Mouse (Mus musculus): Measurements from ENCODE around the gene Lbx1. TPM values are rescaled to one million over a fixed set of nuclear protein-coding genes. Genes with fewer than 3 reads are reported as not detected.

The Lbx1 gene
- not detected in 2 replicates for polyA plus RNA-seq (2014; fragmentation: Nextera tagmentation; extraction: Ambion mirVana)

DNA sequence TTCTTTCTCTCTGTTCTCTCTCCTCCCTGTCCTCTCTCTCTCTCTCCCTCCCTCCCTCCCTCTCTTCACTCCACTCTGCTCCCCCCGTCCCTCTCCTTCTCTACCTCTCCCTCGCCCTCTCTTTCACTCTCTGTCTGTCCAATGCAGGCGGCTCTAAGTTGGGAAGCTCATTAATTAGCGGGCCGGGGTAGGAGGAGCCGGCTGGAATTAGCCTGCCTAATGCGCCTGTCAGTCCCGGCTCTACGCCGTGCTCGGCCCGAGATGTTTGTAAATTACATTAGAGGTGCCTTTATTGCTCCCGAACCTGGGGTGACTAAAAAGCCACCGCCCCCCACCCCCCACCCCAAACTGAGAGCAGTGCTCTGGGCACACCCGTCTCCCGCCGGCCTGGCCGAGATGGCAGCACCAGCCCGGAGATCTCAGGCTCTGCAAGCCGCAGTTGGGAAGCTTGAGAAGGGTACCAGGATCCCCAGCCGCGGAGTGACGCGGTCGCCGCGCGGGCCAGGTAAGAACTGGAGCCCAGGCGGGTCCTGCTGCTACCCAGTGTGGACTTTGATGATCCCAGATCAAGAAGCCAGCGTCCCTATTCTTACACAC is at the start of gene Lbx1:
TSS of gene Lbx1 (minus strand) at position 47 of the 597 bp plus-strand sequence.
- H3K4me2 ChIP-seq (ENCODE audit: low read length), result peak within 1 kb of the TSS; percentile 48
- H3K9me3 ChIP-seq (ENCODE audit: control insufficient read depth, low read length), result no peaks in the 10 kb centered on the region
- peak; percentile 47; the same call in 1 of the 2 replicates for ATAC-seq (replicated peaks; ENCODE audit: low FRiP score, low TSS enrichment, low read depth)
- H3K9ac ChIP-seq (ENCODE audit: low read length), result no peak within 1 kb of the TSS
- peaks cover 13% of the 10 kb centered on the region for H3K4me1 ChIP-seq (replicated peaks; ENCODE audit: control insufficient read depth, insufficient read depth, low read length)
- WGBS, result under 1% methylated on average over 30 of the region's 30 CpGs
- H3K36me3 ChIP-seq (ENCODE audit: control insufficient read depth, insufficient read depth, low read length), result no peaks in the 10 kb centered on the region
- H3K4me3 ChIP-seq (ENCODE audit: low read depth, low read length), result peak within 1 kb of the TSS; percentile 26
- peak; percentile 73 for DNase-seq (ENCODE audit: low spot score)
- peaks cover 98% of the 10 kb centered on the region for H3K27me3 ChIP-seq (replicated peaks; ENCODE audit: control insufficient read depth, insufficient read depth, low read length)
- H3K27ac ChIP-seq (ENCODE audit: low read depth), result no peak within 1 kb of the TSS

DNA sequence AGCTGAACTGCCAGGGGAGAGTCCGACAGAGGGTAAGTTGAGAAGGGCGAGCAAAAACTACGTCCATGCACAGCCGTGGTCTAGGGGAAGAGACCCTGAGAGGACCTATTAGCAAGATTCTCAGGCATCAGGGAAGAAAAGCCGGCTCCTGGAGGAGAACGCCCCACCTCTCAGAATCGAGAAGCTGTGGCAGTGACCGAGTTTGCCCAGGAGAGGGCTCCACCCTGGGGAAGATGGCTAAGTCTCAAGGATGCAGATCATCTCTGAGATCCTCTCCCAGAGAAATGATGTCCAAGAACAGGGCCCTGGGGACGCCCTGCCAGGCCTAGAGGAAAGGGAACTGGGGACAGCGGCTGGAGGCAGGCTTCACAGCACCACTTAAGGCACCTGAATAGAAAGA is 47.7 kb upstream of the Lbx1 start:
- H3K36me3 ChIP-seq (ENCODE audit: control insufficient read depth, insufficient read depth, low read length), result no peaks in the 10 kb centered on the region
- H3K4me1 ChIP-seq (replicated peaks; ENCODE audit: control insufficient read depth, insufficient read depth, low read length), result no peaks in the 10 kb centered on the region
- H3K9me3 ChIP-seq (ENCODE audit: control insufficient read depth, low read length), result no peaks in the 10 kb centered on the region
- DNase-seq (ENCODE audit: low spot score) (peak; percentile 80), ATAC-seq (replicated peaks; ENCODE audit: low FRiP score, low TSS enrichment, low read depth) (no peak)
- H3K27me3 ChIP-seq (replicated peaks; ENCODE audit: control insufficient read depth, insufficient read depth, low read length), result peaks cover 4% of the 10 kb centered on the region; the same call in 1 of the 2 replicates
- H3K27ac ChIP-seq (ENCODE audit: low read depth), result no peak overlapping the region
- no peak overlapping the region for H3K4me2 ChIP-seq (ENCODE audit: low read length)
- H3K9ac ChIP-seq (ENCODE audit: low read length), result no peak overlapping the region
- WGBS, result 11% methylated on average over 10 of the region's 10 CpGs
- no peak overlapping the region for H3K4me3 ChIP-seq (ENCODE audit: low read depth, low read length)

DNA sequence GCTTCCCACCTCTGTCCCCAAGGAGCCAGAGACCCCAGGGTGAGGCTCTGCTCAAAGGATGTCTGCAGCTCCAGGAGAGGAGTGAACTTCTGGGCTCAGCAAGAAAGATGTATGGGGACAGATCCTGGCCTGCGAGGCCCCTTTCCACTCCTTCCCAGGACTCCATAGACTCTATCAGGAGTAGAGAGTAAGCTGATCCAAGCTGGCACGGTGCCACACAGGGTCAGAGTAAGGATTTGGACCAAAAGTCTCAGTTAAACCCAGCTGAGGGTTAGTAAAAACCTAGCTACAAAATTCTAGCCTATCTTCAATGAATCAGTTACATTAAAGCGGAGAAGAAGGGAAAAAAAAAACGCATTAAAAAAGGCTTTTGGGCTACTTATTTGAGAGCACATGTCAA is 40.6 kb upstream of the Lbx1 start:
- 60% methylated on average over 4 of the region's 4 CpGs for WGBS
- DNase-seq (ENCODE audit: low spot score), result no peak
- Histone ChIP-seq H3K9me3 (ENCODE audit: control insufficient read depth, low read length) (no peaks in the 10 kb centered on the region), H3K4me2 (ENCODE audit: low read length) (no peak overlapping the region), H3K27ac (ENCODE audit: low read depth) (no peak overlapping the region), H3K9ac (ENCODE audit: low read length) (no peak overlapping the region), H3K4me3 (ENCODE audit: low read depth, low read length) (no peak overlapping the region), H3K4me1 (replicated peaks; ENCODE audit: control insufficient read depth, insufficient read depth, low read length) (0 out of 2 replicates have a peak, but pooled peaks cover 4% of the 10 kb centered on the region), H3K27me3 (replicated peaks; ENCODE audit: control insufficient read depth, insufficient read depth, low read length) (no peaks in the 10 kb centered on the region), H3K36me3 (ENCODE audit: control insufficient read depth, insufficient read depth, low read length) (no peaks in the 10 kb centered on the region)
- no peak for ATAC-seq (replicated peaks; ENCODE audit: low FRiP score, low TSS enrichment, low read depth)

DNA sequence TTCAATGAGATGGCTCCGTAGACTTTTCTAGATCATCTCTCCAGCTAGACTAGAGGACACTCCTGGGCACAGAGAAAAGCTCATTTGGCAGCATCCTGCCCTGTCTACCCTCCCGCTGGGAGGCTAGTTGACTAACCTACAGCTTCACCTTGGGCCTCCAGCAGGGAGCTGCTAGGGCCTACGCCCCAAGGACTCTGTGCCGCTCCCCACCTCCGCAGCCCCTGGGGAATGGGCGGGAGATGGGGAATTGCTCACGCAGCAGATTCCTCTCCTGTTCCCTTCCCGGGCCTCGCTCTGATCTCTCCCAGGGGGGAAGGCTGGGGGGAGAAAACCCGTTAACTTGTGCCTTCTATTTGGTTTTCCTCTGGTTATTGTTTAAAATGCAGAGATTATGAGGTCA is 36.4 kb upstream of the Lbx1 start:
- Histone ChIP-seq H3K27me3 (replicated peaks; ENCODE audit: control insufficient read depth, insufficient read depth, low read length) (no peaks in the 10 kb centered on the region), H3K4me2 (ENCODE audit: low read length) (no peak overlapping the region), H3K4me3 (ENCODE audit: low read depth, low read length) (no peak overlapping the region), H3K9ac (ENCODE audit: low read length) (no peak overlapping the region), H3K27ac (ENCODE audit: low read depth) (no peak overlapping the region), H3K4me1 (replicated peaks; ENCODE audit: control insufficient read depth, insufficient read depth, low read length) (peaks cover 10% of the 10 kb centered on the region; the same call in 1 of the 2 replicates), H3K36me3 (ENCODE audit: control insufficient read depth, insufficient read depth, low read length) (no peaks in the 10 kb centered on the region), H3K9me3 (ENCODE audit: control insufficient read depth, low read length) (no peaks in the 10 kb centered on the region)
- ATAC-seq (replicated peaks; ENCODE audit: low FRiP score, low TSS enrichment, low read depth) (no peak), DNase-seq (ENCODE audit: low spot score) (no peak)
- 30% methylated on average over 10 of the region's 10 CpGs for WGBS

DNA sequence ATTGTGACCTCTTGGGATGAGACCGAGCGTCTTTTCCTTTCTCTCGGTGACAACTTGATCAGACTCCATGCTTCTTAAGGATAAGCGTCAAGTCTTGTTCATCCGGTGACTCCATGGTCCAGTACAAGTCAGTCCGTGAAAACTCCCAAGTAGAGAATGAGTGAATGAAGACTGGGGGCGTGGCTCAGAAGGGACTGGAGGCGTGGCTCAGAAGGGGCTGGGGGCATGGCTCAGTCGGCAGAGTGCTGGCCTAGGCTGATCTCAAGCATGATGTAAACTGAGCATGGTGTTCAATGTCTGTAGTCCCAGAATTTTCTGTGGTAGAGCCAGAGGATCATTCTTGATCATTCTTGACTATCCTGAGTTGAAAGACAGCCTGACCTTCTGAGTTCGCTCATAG is 27.4 kb upstream of the Lbx1 start:
- Histone ChIP-seq H3K9ac (ENCODE audit: low read length) (no peak overlapping the region), H3K9me3 (ENCODE audit: control insufficient read depth, low read length) (no peaks in the 10 kb centered on the region), H3K4me1 (replicated peaks; ENCODE audit: control insufficient read depth, insufficient read depth, low read length) (no peaks in the 10 kb centered on the region), H3K27me3 (replicated peaks; ENCODE audit: control insufficient read depth, insufficient read depth, low read length) (no peaks in the 10 kb centered on the region), H3K27ac (ENCODE audit: low read depth) (no peak overlapping the region), H3K4me2 (ENCODE audit: low read length) (no peak overlapping the region), H3K4me3 (ENCODE audit: low read depth, low read length) (no peak overlapping the region), H3K36me3 (ENCODE audit: control insufficient read depth, insufficient read depth, low read length) (no peaks in the 10 kb centered on the region)
- DNase-seq (ENCODE audit: low spot score) (no peak), ATAC-seq (replicated peaks; ENCODE audit: low FRiP score, low TSS enrichment, low read depth) (no peak)
- WGBS, result 68% methylated on average over 10 of the region's 10 CpGs

DNA sequence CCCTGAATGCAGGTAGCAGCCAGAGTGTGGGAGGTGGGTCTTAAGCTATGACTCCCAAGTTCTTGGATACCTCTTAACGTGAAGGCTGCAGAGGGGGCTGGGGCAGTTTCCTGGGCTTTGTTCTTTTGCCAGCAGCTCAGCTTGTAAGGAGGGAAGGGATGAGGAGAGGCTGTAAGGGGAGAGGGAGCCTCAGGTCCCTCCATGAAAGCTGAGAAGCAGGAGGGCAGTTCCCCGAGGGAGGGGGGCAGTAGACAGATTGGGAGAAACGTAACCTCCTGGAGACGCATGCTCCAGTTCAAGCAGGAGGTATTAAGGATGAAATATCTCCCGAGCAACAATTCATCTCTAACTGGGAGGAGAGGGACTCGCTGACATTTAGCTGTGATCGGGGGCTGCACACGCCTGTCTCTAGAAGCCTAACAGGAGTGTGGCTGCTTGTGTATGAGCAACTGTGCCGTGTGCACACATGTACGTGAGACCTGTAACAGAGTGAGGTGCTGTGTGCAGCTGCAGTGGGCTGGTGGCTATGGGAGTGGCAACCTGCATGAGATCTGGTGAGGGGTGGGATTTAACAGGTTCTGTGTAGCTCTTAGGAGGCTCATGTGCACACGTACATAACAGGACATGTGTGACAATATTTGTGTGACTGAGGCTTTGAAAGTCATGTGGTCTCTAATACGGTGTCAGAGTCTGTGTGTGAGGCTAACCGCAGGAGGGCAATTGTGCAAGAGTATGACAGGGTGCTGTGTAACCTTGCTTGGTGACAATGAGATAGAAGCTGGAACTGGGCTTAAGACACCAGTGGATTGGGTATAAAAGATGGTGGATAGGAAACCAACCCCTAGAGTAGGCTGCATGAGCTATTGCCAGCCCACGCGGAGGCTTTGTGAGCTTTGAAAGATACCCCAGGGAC is 22.1 kb upstream of the Lbx1 start:
- no peak for ATAC-seq (replicated peaks; ENCODE audit: low FRiP score, low TSS enrichment, low read depth)

DNA sequence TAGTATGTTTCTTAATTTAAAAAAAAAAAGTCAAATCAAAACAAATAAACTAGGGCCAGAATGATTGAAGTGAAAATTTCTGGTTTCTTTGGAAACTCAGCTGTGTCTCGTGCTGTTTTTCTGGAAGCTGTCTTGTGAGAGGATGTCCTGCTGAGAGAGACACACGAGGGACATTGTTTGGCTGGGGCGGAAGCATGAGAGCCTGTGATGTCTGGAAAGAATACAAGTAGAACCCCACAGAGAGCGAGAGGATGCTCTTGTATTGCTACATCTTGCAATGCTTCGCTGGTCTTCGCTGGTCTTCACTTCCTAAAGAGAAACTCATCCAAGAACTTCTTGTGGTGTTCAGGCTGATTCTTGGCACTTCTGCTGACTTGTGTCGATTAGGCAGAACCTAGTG is 19.2 kb upstream of the Lbx1 start:
- Histone ChIP-seq H3K36me3 (ENCODE audit: control insufficient read depth, insufficient read depth, low read length) (no peaks in the 10 kb centered on the region), H3K27ac (ENCODE audit: low read depth) (no peak overlapping the region), H3K4me3 (ENCODE audit: low read depth, low read length) (no peak overlapping the region), H3K9me3 (ENCODE audit: control insufficient read depth, low read length) (no peaks in the 10 kb centered on the region), H3K27me3 (replicated peaks; ENCODE audit: control insufficient read depth, insufficient read depth, low read length) (peaks cover 3% of the 10 kb centered on the region; the same call in 1 of the 2 replicates), H3K9ac (ENCODE audit: low read length) (no peak overlapping the region), H3K4me1 (replicated peaks; ENCODE audit: control insufficient read depth, insufficient read depth, low read length) (no peaks in the 10 kb centered on the region), H3K4me2 (ENCODE audit: low read length) (no peak overlapping the region)
- ATAC-seq (replicated peaks; ENCODE audit: low FRiP score, low TSS enrichment, low read depth) (no peak), DNase-seq (ENCODE audit: low spot score) (no peak)
- WGBS, result 81% methylated on average over 7 of the region's 7 CpGs

More for the DNA sequence above, 22.1 kb upstream of the Lbx1 start:
- Histone ChIP-seq H3K36me3 (ENCODE audit: control insufficient read depth, insufficient read depth, low read length) (no peaks in the 10 kb centered on the region), H3K4me3 (ENCODE audit: low read depth, low read length) (no peak overlapping the region), H3K9me3 (ENCODE audit: control insufficient read depth, low read length) (no peaks in the 10 kb centered on the region), H3K9ac (ENCODE audit: low read length) (no peak overlapping the region), H3K4me2 (ENCODE audit: low read length) (no peak overlapping the region), H3K27me3 (replicated peaks; ENCODE audit: control insufficient read depth, insufficient read depth, low read length) (no peaks in the 10 kb centered on the region), H3K4me1 (replicated peaks; ENCODE audit: control insufficient read depth, insufficient read depth, low read length) (no peaks in the 10 kb centered on the region), H3K27ac (ENCODE audit: low read depth) (no peak overlapping the region)
- 48% methylated on average over 15 of the region's 15 CpGs for WGBS
- no peak for DNase-seq (ENCODE audit: low spot score)

DNA sequence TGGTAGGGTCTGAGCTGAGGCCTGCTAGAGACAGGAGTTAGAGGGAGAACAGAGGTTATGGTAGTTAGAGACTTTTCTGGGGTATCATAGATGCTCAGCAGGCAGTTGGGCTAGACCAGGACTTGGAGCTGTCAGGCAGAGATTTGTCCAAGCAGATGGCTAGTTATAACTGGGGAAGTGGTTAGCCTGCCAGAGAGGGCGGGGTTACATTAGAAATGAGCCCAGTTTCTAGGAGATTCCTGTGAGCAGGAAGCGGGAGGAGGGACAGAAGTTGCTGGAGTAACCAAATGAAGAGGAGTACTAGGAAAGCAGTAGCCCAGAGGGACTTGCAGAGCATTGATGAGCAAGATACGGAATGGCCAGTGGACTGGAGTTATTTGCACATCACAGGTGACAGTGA is 16.8 kb upstream of the Lbx1 start:
- whole genome bisulfite sequencing, result 55% methylated on average over 3 of the region's 3 CpGs
- peaks cover 3% of the 10 kb centered on the region for H3K27me3 ChIP-seq (replicated peaks; ENCODE audit: control insufficient read depth, insufficient read depth, low read length)

More for the DNA sequence above, 16.8 kb upstream of the Lbx1 start:
- H3K36me3 ChIP-seq (ENCODE audit: control insufficient read depth, insufficient read depth, low read length), result no peaks in the 10 kb centered on the region
- no peak overlapping the region for H3K4me3 ChIP-seq (ENCODE audit: low read depth, low read length)
- no peak for ATAC-seq (replicated peaks; ENCODE audit: low FRiP score, low TSS enrichment, low read depth)
- no peak overlapping the region for H3K27ac ChIP-seq (ENCODE audit: low read depth)
- no peaks in the 10 kb centered on the region for H3K4me1 ChIP-seq (replicated peaks; ENCODE audit: control insufficient read depth, insufficient read depth, low read length)
- H3K9me3 ChIP-seq (ENCODE audit: control insufficient read depth, low read length), result no peaks in the 10 kb centered on the region
- H3K4me2 ChIP-seq (ENCODE audit: low read length), result no peak overlapping the region
- no peak overlapping the region for H3K9ac ChIP-seq (ENCODE audit: low read length)
- no peak for DNase-seq (ENCODE audit: low spot score)

Data from intestine, embryonic 14.5 days (tissue).